Mouse (Mus musculus): Measurements from ENCODE around the gene Pdgfa.

GRCm38 (mm10) chr5:138997936-138998580 lies 888 bp upstream of the Pdgfa start:
- peak in 1 of 3 experiments; percentile 81 for TF ChIP-seq MYOG (IDR thresholded peaks at IDR 0.05; ENCODE audit: control insufficient read depth in 1 of 3, insufficient read depth in 1 of 3, insufficient read length in 2 of 3, low read depth in 2 of 3)
- TF ChIP-seq POLR2AphosphoS2 (IDR thresholded peaks at IDR 0.05; ENCODE audit: insufficient read length, low read depth): peak; percentile 12
- TF ChIP-seq USF1 (IDR thresholded peaks at IDR 0.05; ENCODE audit: low read depth): no peak
- TF ChIP-seq TCF12 (IDR thresholded peaks at IDR 0.05; ENCODE audit: insufficient read depth, poor library complexity, severe bottlenecking): no peak
